ENCODE assay signal across 18 mouse cellular contexts in the genomic region with DNA sequence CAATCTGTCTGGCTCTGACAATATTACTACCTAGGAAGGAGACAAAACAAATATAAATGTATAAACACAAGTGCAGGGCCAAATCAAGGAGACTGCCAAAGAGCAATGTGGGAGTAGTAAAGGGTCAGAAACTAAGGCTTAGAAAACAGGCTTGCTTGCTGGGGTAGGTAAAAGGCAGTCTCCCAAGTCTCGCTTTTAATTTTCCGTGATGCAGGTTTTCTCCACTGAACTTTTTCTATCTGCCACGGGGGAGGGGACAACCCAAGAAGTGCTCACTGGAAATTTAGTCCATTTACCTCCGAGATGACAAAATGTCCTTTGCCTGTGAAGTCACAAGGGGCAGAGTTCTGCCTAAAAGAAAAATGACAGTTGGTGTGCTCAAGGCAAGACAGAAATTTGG.
"Had no signal": no experiment of that assay in that cellular context is flagged by ENCODE, and none has a peak within 500 bp of the region (broad histone marks: within the 10 kb centered on the region; RNA-seq: fewer than 3 reads in every experiment).

No protein-coding gene starts in this region.

- H3K27ac ChIP-seq: kidney, postnatal 0 days; layer of hippocampus, adult 2 months; limb, embryonic 15.5 days; liver, embryonic 14.5 days; macrophage; neural tube, embryonic 12.5 days; stomach, embryonic 15.5 days had no signal

- H3K36me3 ChIP-seq: limb, embryonic 15.5 days; neural tube, embryonic 12.5 days; stomach, embryonic 15.5 days had no signal

- H3K4me2 ChIP-seq: limb, embryonic 15.5 days; liver, embryonic 11.5 days; lung, embryonic 14.5 days; neural tube, embryonic 12.5 days; stomach, embryonic 15.5 days had no signal

- ATAC-seq: liver, postnatal 0 days; lung, postnatal 0 days had no signal

- H3K4me1 ChIP-seq: stomach, embryonic 15.5 days had no signal

- H3K27me3 ChIP-seq: limb, embryonic 15.5 days; neural tube, embryonic 12.5 days; stomach, embryonic 15.5 days had no signal

- H3K9ac ChIP-seq: limb, embryonic 15.5 days; liver, embryonic 14.5 days; liver, postnatal 0 days; lung, embryonic 14.5 days; neural tube, embryonic 12.5 days; stomach, embryonic 15.5 days had no signal

- H3K9me3 ChIP-seq: limb, embryonic 15.5 days; neural tube, embryonic 12.5 days; stomach, embryonic 15.5 days had no signal

- DNase-seq: kidney, postnatal 25 days; layer of hippocampus, adult 9-11 months; liver, postnatal 0 days; lung, embryonic 14.5 days; midbrain, embryonic 14.5 days; retina, postnatal 1 day; right cerebral cortex, postnatal 25 days; spleen, adult 18-20 months; thymus, postnatal 36 days had no signal

- H3K4me3 ChIP-seq: layer of hippocampus, adult 2 months; limb, embryonic 15.5 days; neural tube, embryonic 12.5 days; stomach, embryonic 15.5 days had no signal
